Mouse (Mus musculus): ENCODE measurements at regions not wholly inside any gene's neighbourhood (a gene's known extent, or its start where the extent isn't known, plus 50 kb on each side); places are given as distances from the start of the nearest gene placed in this dataset.

GRCm38 (mm10) chr12:110112051-110112722 lies 166.7 kb upstream of the Dio3 start:
- TF ChIP-seq CTCF (IDR thresholded peaks at IDR 0.05; ENCODE audit: control insufficient read depth, insufficient read depth, insufficient replicate concordance, low read depth, low read length), result no peak
- no peak for TF ChIP-seq POLR2A (IDR thresholded peaks at IDR 0.05; ENCODE audit: control insufficient read depth, low read depth, low read length)
